Mouse (Mus musculus) thymus, postnatal 36 days (tissue): Measurements from ENCODE around the gene Dusp16.

Source experiments
- DNase-seq, 2 experiments: peaks; one replicate each; pipeline ENCODE4 v3.0.0; 2022; ENCODE audit warnings: mixed read lengths in 2 of 2

Dusp16 gene

DNA sequence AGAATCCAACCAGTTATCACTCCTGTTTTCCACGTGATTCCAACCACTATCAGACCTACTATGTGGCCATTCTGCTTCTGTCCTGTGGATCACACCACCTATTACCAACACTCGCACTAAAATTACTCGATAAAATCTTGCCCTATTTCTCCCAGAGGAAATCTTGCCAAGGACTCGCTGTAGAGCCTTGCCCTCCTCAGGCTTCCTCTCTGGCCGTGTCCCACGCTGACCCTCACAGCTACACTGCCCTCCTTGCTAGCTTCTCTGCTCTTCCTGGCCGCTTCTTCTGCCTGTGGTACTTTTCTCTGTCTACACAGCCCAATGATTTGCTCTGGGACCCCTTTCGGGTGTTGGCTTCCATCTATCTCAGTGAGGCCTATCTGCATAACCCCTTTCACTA, 59.6 kb downstream of the Dusp16 start:
- DNase-seq, result no peak

GRCm38 (mm10) chr6:134730978-134731377, 61.4 kb downstream of the Dusp16 start:
- no peak for DNase-seq

GRCm38 (mm10) chr6:134725406-134725805, 67.0 kb downstream of the Dusp16 start:
- DNase-seq, result no peak

GRCm38 (mm10) chr6:134723833-134724553, 68.4 kb downstream of the Dusp16 start:
- DNase-seq, result no peak

GRCm38 (mm10) chr6:134723326-134723725, 69.1 kb downstream of the Dusp16 start:
- no peak for DNase-seq

DNA sequence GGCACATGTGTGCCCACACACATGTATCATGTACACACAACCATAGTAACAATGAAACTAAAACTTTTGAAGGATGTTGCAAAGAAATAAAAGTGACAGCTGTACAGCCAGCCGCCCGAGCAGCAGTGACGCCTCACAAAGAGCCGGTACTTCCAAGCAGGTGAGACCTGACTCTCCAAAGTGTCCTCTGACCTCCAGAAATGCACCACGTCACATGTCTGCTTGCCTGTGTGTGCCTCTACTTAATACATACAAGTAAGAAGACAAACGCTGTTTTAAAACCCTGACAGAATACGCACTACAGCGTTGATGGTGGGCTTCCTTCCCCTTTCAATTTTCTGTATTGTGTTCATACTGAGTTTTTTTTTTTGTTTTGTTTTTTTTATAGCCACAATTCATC, 69.5 kb downstream of the Dusp16 start:
- DNase-seq, result no peak

GRCm38 (mm10) chr6:134721729-134722269, 70.6 kb downstream of the Dusp16 start:
- no peak for DNase-seq

DNA sequence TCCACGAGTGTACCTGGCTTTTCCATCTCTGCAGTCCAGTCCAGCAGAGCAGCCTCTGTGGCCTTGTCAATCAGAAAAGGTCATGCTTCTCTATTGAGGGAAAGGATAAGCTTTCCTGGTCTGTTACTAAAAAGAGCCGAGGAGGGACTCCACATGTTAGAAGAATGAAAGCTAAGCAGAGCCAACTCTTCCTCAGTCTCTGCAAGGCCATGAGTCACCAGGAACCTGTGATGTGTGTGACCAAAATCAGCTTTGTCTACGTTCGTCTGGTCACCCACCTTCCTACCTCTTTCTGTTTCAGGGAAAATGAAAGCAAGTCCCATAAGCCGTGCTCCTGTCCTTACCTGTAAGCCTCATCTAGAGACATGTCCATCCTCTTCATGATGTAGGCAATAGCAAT, 72.3 kb downstream of the Dusp16 start:
- DNase-seq, result no peak

GRCm38 (mm10) chr6:134719156-134719555, 73.3 kb downstream of the Dusp16 start:
- no peak for DNase-seq

GRCm38 (mm10) chr6:134718668-134719065, 73.8 kb downstream of the Dusp16 start:
- DNase-seq, result no peak

- no peak for DNase-seq
Measured at GRCm38 (mm10) chr6:134717886-134718667, 74.3 kb downstream of the Dusp16 start.

DNA sequence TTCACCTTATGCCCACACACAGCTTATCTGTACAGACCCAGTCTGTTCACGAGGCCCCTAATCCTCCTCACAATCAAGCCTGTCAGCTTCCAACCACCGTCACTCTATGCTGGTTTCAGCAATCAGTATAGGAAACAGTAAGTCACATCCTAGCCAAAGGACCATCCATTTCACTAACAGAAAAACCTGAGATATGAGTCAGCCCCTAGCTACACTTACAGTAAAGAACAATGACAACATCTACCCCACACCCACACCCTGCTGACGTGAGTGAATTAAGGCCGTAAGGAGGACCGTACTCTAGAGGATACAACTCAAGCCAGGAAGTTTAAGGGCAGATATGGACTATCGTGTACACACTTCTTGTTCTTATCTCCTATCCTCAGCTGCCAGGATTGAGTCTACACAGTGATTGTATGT, 76.2 kb downstream of the Dusp16 start:
- DNase-seq, result no peak

DNA sequence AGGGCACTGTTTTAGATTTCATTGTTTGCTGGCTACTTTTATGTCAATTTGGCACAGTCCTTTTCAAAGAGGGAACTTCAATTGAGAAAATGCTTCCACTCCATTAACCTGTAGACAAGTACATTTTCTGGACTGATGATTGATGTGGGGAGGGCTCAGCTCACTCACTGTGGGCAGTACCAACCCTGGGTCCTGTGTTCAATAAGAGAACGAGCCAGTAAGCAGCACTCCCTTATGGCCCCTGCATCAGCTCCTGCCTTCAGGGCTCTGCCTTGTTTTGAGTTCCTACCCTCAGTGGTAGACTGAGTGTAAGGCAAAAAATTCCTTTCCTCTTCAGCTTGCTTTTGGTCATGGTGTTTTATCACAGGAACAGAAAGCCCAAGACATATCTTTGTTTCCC, 78.5 kb downstream of the Dusp16 start:
- DNase-seq, result no peak

DNA sequence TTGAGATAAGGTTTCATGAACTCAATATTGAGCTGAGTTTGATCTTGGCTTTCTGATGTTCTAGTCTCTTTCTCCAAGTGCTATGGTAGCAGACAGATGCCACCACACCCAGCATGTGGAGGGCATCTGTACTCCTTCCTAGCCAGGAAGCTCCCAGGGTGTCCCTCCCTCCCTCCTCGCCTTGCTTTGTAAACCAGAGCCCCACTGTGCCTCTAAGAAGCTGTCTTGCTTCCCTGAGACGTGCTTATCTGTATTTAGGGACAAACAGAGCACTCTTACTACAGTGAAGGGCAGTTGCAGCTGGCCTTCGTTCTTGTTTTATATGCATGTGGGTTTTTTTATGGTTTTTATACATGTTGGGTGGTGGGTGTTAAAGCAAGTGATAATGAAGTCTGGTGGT, 79.1 kb downstream of the Dusp16 start:
- DNase-seq, result no peak

DNA sequence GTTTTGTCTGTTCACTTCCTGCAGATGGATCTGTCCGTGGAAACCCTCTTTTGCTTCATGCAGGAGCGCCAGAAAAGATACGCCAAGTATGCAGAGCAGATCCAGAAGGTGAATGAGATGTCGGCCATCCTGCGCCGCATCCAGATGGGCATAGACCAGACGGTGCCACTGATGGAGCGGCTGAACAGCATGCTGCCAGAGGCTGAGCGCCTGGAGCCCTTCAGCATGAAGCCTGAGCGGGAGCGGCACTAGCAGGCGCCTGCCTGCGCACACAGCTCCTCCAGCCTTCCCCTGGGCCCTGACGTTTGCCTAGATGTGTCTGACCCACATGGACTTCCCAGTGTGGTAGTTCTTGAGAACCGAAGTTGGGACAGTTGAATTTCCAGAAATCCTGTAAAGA, 82.4 kb downstream of the Dusp16 start:
- no peak for DNase-seq

DNA sequence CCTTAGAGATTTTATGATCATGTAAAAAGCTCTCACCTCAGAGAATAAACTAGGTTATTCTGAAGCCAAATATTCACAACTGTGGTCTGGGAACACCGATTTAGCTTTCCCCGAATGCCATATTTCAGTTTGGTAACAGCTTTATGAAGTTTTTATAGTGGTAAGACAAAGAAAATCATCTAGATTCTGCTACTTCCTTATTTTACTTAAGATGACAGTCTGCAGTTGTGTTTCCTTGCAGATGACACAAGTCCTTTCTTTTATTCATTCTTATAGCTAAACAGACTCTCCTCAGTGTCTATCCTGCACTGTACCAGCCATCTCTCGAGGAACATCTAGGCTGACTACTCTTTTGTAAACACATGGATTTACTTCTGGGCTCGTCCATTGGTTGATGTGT, 86.0 kb downstream of the Dusp16 start:
- DNase-seq, result no peak

DNA sequence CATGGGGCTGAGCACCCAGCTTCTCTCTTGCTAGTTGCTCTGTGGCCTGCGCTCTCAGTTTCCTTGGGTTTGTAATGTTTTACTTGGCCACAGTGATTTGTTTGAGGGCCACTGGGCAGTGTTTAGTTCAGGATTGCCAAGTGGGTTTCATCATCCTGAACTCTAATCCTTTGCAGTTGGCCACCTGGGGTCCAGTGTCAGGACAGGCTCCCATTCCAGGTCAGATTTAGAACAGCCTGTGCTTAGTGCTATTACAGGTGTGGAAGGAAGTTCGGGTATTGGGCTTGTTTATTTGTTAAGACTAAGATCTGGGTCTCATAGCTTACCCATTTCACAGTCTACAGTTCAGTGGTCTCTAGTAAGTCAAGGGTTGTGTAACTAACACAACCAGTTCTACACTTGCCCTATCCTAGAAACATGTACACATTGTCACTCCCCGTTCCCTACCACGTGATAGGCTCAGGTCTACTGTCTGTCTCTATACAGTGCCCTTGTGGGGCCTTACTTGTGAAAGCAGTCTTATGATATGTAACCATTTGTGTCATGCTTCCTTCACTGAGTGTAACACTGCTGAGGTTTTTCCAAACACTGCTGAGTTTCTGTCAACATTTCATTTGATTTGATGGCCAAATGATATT, 89.3 kb downstream of the Dusp16 start:
- no peak for DNase-seq

- no peak for DNase-seq
Measured at GRCm38 (mm10) chr6:134702184-134702583, 90.2 kb downstream of the Dusp16 start.

DNA sequence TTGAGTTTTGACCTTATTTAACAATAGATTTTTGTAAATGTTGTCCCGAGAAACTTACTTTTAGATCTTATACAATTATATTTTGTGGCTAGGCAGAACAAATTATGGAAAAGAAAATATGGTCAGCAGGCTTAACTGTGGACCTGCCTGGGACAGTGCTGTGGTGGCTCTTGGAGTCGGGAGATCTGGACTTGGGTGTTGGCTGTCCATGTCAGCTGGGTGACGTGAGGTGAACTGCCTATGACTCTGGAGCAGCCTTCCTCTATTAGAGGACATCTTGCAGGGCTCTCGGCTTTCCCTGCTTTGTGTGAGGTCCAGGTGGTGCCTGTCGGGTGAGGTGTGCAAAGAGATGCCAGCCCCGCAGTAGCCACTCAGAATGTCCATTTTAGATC, 91.2 kb downstream of the Dusp16 start:
- no peak for DNase-seq

DNA sequence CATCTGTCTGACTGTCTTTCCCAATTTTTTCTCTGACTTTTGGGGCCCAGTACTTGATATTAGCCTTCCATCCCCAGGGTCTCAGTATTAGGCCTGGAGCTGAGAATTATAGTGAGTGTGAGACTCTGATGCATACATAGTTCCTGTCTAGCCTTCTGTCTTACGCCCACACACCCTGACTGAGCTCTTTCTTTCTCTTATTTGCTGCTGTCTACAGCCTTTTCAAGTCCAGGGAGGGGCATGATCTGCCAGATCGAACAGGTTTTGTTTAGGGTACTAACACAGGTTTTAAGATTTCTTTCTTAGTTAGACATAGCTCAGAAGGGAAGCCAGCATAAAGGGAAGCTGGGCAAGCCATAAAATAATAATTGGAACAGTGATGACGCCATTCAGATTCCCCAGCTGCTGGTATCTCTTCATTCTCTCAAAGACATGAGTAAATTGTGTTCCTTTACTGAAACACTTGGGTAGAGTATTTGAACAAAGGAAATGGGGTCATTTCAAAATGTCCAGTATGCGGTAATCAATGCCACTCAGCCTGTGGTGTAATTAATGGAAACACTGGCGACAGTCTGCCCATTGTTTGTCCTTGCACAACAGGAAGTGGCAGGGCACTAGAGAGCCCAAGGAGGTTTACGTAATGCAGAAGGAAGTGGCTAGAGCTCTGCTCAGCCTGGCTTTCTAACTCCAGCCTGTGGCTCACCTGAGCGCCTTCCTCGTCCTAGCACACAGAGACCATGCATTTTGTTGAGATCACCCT, 91.8 kb downstream of the Dusp16 start:
- DNase-seq, result peak; percentile 18 to 25

- no peak for DNase-seq
Measured at GRCm38 (mm10) chr6:134698243-134698642, 94.2 kb downstream of the Dusp16 start.

- DNase-seq, result no peak
Measured at GRCm38 (mm10) chr6:134696554-134696953, 95.9 kb downstream of the Dusp16 start.

GRCm38 (mm10) chr6:134696146-134696545, 96.3 kb downstream of the Dusp16 start:
- DNase-seq, result no peak
